Mouse (Mus musculus) embryonic facial prominence, embryonic 11.5 days (tissue): ENCODE measurements around the gene Rab20. TPM values are rescaled to one million over a fixed set of nuclear protein-coding genes. Genes with fewer than 3 reads are reported as not detected.

Source experiments
- ATAC-seq: fragments of 200-750 bp; cut with Nextera tagmentation; replicated peaks from 2 replicates; pipeline ENCODE4 v1.8.0; 2017; ENCODE audit warnings: low read depth; ENCODE audit not compliant: insufficient number of reproducible peaks, low FRiP score, low TSS enrichment
- DNase-seq: peaks from one replicate; pipeline ENCODE4 v3.0.0-alpha.2; 2015; ENCODE audit warnings: low spot score
- H3K27ac ChIP-seq: fragments of 300-500 bp; sonication (generic); replicated peaks from 2 replicates; pipeline ENCODE4 v1.5.1; 2014; ENCODE audit warnings: mild to moderate bottlenecking, low read depth, low read length, control low read depth
- H3K27me3 ChIP-seq: fragments of 300-500 bp; sonication (generic); 2 replicates; pipeline ENCODE4 v1.6.1; 2014; ENCODE audit warnings: mild to moderate bottlenecking, low read length, moderate library complexity, mixed read lengths; ENCODE audit not compliant: control insufficient read depth, insufficient read depth
- H3K36me3 ChIP-seq: fragments of 300-500 bp; sonication (generic); replicated peaks from 2 replicates; pipeline ENCODE4 v1.6.1; 2014; ENCODE audit warnings: low read depth, mild to moderate bottlenecking, low read length, moderate library complexity, mixed read lengths; ENCODE audit not compliant: control insufficient read depth, insufficient read depth
- H3K4me1 ChIP-seq: fragments of 300-500 bp; sonication (generic); 2 replicates; pipeline ENCODE4 v1.6.1; 2014; ENCODE audit warnings: low read length, mixed read lengths; ENCODE audit not compliant: control insufficient read depth, insufficient read depth
- H3K4me2 ChIP-seq: fragments of 300-500 bp; sonication (generic); 2 replicates; pipeline ENCODE4 v1.6.1; 2014; ENCODE audit warnings: low read depth, mild to moderate bottlenecking, control low read depth, low read length, moderate library complexity
- H3K4me3 ChIP-seq: fragments of 300-500 bp; sonication (generic); 2 replicates; pipeline ENCODE4 v1.5.1; 2014; ENCODE audit warnings: low read depth, low read length, control low read depth
- H3K9ac ChIP-seq: fragments of 300-500 bp; sonication (generic); replicated peaks from 2 replicates; pipeline ENCODE4 v1.6.1; 2014; ENCODE audit warnings: mild to moderate bottlenecking, control low read depth, low read length
- H3K9me3 ChIP-seq: fragments of 300-500 bp; sonication (generic); replicated peaks from 2 replicates; pipeline ENCODE4 v1.6.1; 2016; ENCODE audit warnings: mild to moderate bottlenecking, low read length, inconsistent platforms, mixed read lengths; ENCODE audit not compliant: control insufficient read depth
- WGBS: fragments of 180-500 bp; shearing (Covaris S2); extraction: QIAGEN DNeasy Blood & Tissue Kit; methylation state at CpG from one replicate; pipeline ENCODE4 v1.1.7; 2014; 5-methylcytosine and 5-hydroxymethylcytosine counted together
- polyA plus RNA-seq: library from polyadenylated mRNA; unstranded; fragments of >200 nt; fragmentation: Nextera tagmentation; extraction: Ambion mirVana; gene quantifications from 2 replicates; pipeline ENCODE4 v1.2.1, GENCODE M21; 2014

Gene Rab20
- polyA plus RNA-seq, 1 experiment from 2014 or later: 0.79 TPM

GRCm38 (mm10) chr8:11423091-11423490, 55.4 kb downstream of the Rab20 start:
- ATAC-seq (no peak), DNase-seq (no peak)
- no peaks in the 10 kb centered on the region for H3K9me3 ChIP-seq
- 65% methylated on average over 7 of the region's 7 CpGs for WGBS
- H3K27ac ChIP-seq: no peak overlapping the region
- H3K4me3 ChIP-seq: no peak overlapping the region
- no peaks in the 10 kb centered on the region for H3K36me3 ChIP-seq
- no peaks in the 10 kb centered on the region for H3K4me1 ChIP-seq
- H3K27me3 ChIP-seq: no peaks in the 10 kb centered on the region
- H3K4me2 ChIP-seq: no peak overlapping the region
- H3K9ac ChIP-seq: no peak overlapping the region

- no peaks in the 10 kb centered on the region for H3K27me3 ChIP-seq
- no peak overlapping the region for H3K9ac ChIP-seq
- 85% methylated on average over 6 of the region's 6 CpGs for WGBS
- ATAC-seq: no peak
- no peak overlapping the region for H3K4me3 ChIP-seq
- H3K36me3 ChIP-seq: no peaks in the 10 kb centered on the region
- no peak overlapping the region for H3K27ac ChIP-seq
- no peak for DNase-seq
- no peaks in the 10 kb centered on the region for H3K4me1 ChIP-seq
- H3K9me3 ChIP-seq: no peaks in the 10 kb centered on the region
- H3K4me2 ChIP-seq: no peak overlapping the region
Observed at GRCm38 (mm10) chr8:11421968-11422367, 56.5 kb downstream of the Rab20 start.

- H3K36me3 ChIP-seq: no peaks in the 10 kb centered on the region
- 52% methylated on average over 14 of the region's 14 CpGs for WGBS
- H3K4me1 ChIP-seq: no peaks in the 10 kb centered on the region
- no peak overlapping the region for H3K4me3 ChIP-seq
- no peak overlapping the region for H3K4me2 ChIP-seq
- H3K9me3 ChIP-seq: no peaks in the 10 kb centered on the region
- no peak for ATAC-seq
- no peaks in the 10 kb centered on the region for H3K27me3 ChIP-seq
- H3K27ac ChIP-seq: no peak overlapping the region
- no peak overlapping the region for H3K9ac ChIP-seq
- peak; percentile 71 for DNase-seq
Observed at GRCm38 (mm10) chr8:11421105-11421504, 57.4 kb downstream of the Rab20 start.

- no peaks in the 10 kb centered on the region for H3K36me3 ChIP-seq
- no peaks in the 10 kb centered on the region for H3K4me1 ChIP-seq
- DNase-seq (peak; percentile 79), ATAC-seq (no peak)
- no peak overlapping the region for H3K4me3 ChIP-seq
- no peak overlapping the region for H3K4me2 ChIP-seq
- H3K9me3 ChIP-seq: no peaks in the 10 kb centered on the region
- no peak overlapping the region for H3K9ac ChIP-seq
- WGBS: 18% methylated on average over 2 of the region's 2 CpGs
- no peaks in the 10 kb centered on the region for H3K27me3 ChIP-seq
- no peak overlapping the region for H3K27ac ChIP-seq
Observed at GRCm38 (mm10) chr8:11419645-11420044, 58.9 kb downstream of the Rab20 start.

- H3K36me3 ChIP-seq: no peaks in the 10 kb centered on the region
- no peak for ATAC-seq
Observed at GRCm38 (mm10) chr8:11419232-11419631, 59.3 kb downstream of the Rab20 start.

GRCm38 (mm10) chr8:11417762-11418161, 60.7 kb downstream of the Rab20 start:
- no peak for ATAC-seq
- Histone ChIP-seq H3K4me2 (no peak overlapping the region), H3K27me3 (no peaks in the 10 kb centered on the region), H3K36me3 (no peaks in the 10 kb centered on the region), H3K4me1 (no peaks in the 10 kb centered on the region), H3K9me3 (no peaks in the 10 kb centered on the region), H3K27ac (no peak overlapping the region), H3K4me3 (no peak overlapping the region), H3K9ac (no peak overlapping the region)
- DNase-seq: no peak
- 82% methylated on average over 13 of the region's 13 CpGs for WGBS

More at GRCm38 (mm10) chr8:11419232-11419631, 59.3 kb downstream of the Rab20 start:
- no peak overlapping the region for H3K4me3 ChIP-seq
- H3K9ac ChIP-seq: no peak overlapping the region
- no peaks in the 10 kb centered on the region for H3K4me1 ChIP-seq
- no peak overlapping the region for H3K4me2 ChIP-seq
- H3K27ac ChIP-seq: no peak overlapping the region
- H3K9me3 ChIP-seq: no peaks in the 10 kb centered on the region
- 49% methylated on average over 6 of the region's 6 CpGs for WGBS
- H3K27me3 ChIP-seq: no peaks in the 10 kb centered on the region
- DNase-seq: no peak

- DNase-seq (no peak), ATAC-seq (no peak)
- H3K27ac ChIP-seq: no peak overlapping the region
- H3K9ac ChIP-seq: no peak overlapping the region
- no peak overlapping the region for H3K4me2 ChIP-seq
- 92% methylated on average over 10 of the region's 10 CpGs for WGBS
- H3K27me3 ChIP-seq: no peaks in the 10 kb centered on the region
- no peaks in the 10 kb centered on the region for H3K9me3 ChIP-seq
- peaks cover 2% of the 10 kb centered on the region; the same call in 1 of the 2 replicates for H3K4me1 ChIP-seq
- H3K36me3 ChIP-seq: no peaks in the 10 kb centered on the region
- no peak overlapping the region for H3K4me3 ChIP-seq
Observed at GRCm38 (mm10) chr8:11415089-11415488, 63.4 kb downstream of the Rab20 start.

- Histone ChIP-seq H3K36me3 (no peaks in the 10 kb centered on the region), H3K27me3 (no peaks in the 10 kb centered on the region), H3K9me3 (no peaks in the 10 kb centered on the region), H3K27ac (no peak overlapping the region), H3K4me3 (no peak overlapping the region), H3K9ac (no peak overlapping the region), H3K4me1 (peaks cover 2% of the 10 kb centered on the region; the same call in 1 of the 2 replicates), H3K4me2 (no peak overlapping the region)
- 68% methylated on average over 8 of the region's 8 CpGs for WGBS
- ATAC-seq (no peak; the same call in 1 of the 2 replicates), DNase-seq (no peak)
Observed at GRCm38 (mm10) chr8:11414304-11414703, 64.2 kb downstream of the Rab20 start.
